Mouse (Mus musculus) midbrain, embryonic 13.5 days (tissue): Measurements from ENCODE around the gene Sec24a. TPM values are rescaled to one million over a fixed set of nuclear protein-coding genes. Genes with fewer than 3 reads are reported as not detected.
"Not testable (repeated sequence)": the region's sequence is repeated elsewhere in the genome, so short reads cannot be mapped to it uniquely, and the experiment has no call there.

Experiments used
- ATAC-seq: fragments of 200-750 bp; cut with Nextera tagmentation; 2 replicates; pipeline ENCODE4 v1.8.0; 2017; ENCODE audit warnings: mild to moderate bottlenecking, moderate TSS enrichment, moderate library complexity
- H3K27ac ChIP-seq: fragments of 300-500 bp; sonication (generic); 2 replicates; pipeline ENCODE4 v1.5.1; 2015; ENCODE audit warnings: inconsistent platforms, mild to moderate bottlenecking, moderate library complexity
- H3K27me3 ChIP-seq: fragments of 300-500 bp; sonication (generic); 2 replicates; pipeline ENCODE4 v1.6.1; 2015; ENCODE audit warnings: mild to moderate bottlenecking, inconsistent platforms
- H3K36me3 ChIP-seq: fragments of 300-500 bp; sonication (generic); 2 replicates; pipeline ENCODE4 v1.6.1; 2015; ENCODE audit warnings: mild to moderate bottlenecking, inconsistent platforms
- H3K4me1 ChIP-seq: fragments of 300-500 bp; sonication (generic); replicated peaks from 2 replicates; pipeline ENCODE4 v1.6.1; 2015; ENCODE audit warnings: inconsistent platforms
- H3K4me2 ChIP-seq: fragments of 300-500 bp; sonication (generic); replicated peaks from 2 replicates; pipeline ENCODE4 v1.6.1; 2015; ENCODE audit warnings: moderate library complexity, mild to moderate bottlenecking, inconsistent platforms
- H3K4me3 ChIP-seq: fragments of 300-500 bp; sonication (generic); replicated peaks from 2 replicates; pipeline ENCODE4 v1.5.1; 2015; ENCODE audit warnings: mild to moderate bottlenecking, inconsistent platforms
- H3K9ac ChIP-seq: fragments of 300-500 bp; sonication (generic); replicated peaks from 2 replicates; pipeline ENCODE4 v1.6.1; 2015; ENCODE audit warnings: mild to moderate bottlenecking, inconsistent platforms
- H3K9me3 ChIP-seq: fragments of 300-500 bp; sonication (generic); 2 replicates; pipeline ENCODE4 v1.6.1; 2016; ENCODE audit warnings: mild to moderate bottlenecking, inconsistent platforms
- WGBS: fragments of 180-500 bp; shearing (Covaris S2); methylation state at CpG from one replicate; pipeline ENCODE4 v1.1.7; 2015; 5-methylcytosine and 5-hydroxymethylcytosine counted together
- polyA plus RNA-seq: library from polyadenylated mRNA; unstranded; fragments of >200 nt; fragmentation: Nextera tagmentation; extraction: Ambion mirVana; gene quantifications from 2 replicates; pipeline ENCODE4 v1.2.1, GENCODE M21; 2015

The Sec24a gene
- polyA plus RNA-seq, 1 experiment from 2014 or later, result 13.8 TPM

DNA sequence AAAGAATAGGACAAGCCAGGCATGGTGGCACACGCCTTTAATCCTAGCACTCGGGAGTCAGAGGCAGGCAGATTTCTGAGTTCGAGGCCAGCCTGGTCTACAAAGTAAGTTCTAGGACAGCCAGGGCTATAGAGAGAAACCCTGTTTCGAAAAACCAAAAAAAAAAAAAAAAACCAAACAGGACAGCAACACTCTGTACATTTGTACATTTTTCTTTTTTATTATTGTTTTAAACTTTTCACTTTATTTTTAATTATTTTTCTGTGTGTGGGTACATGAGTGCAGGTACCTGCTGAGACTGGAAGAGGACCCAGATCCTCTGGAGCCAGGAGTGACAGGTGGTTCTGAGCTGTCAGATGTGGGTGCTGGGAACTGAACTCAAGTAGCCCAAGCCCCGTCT, 88.0 kb downstream of the Sec24a start:
- no peaks in the 10 kb centered on the region for H3K4me1 ChIP-seq
- ATAC-seq, result no peak
- H3K27ac ChIP-seq, result no peak overlapping the region
- no peaks in the 10 kb centered on the region for H3K9me3 ChIP-seq
- WGBS, result 84% methylated on average over 5 of the region's 5 CpGs
- H3K4me2 ChIP-seq, result no peak overlapping the region
- no peaks in the 10 kb centered on the region for H3K27me3 ChIP-seq
- no peaks in the 10 kb centered on the region for H3K36me3 ChIP-seq
- H3K4me3 ChIP-seq, result no peak overlapping the region
- H3K9ac ChIP-seq, result no peak overlapping the region

DNA sequence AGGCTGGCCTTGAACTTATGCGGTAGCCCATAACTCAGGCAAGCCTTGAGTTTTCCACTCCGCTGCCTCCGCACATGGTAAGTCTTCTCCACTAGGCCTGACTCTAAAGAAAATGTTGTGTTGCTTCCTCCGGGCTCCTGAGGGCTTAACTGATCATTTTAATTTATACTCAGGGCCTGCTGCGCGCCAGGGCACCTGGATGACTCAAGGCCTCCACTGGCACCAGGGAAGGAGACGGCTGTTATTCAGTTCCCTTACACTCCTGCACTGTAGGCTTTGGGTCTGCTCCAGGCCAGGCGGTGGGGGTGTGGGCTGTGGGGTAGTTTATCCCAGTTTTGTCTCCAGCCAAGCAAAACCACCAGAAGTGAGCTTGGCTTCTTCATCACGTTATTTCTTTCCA, 90.1 kb downstream of the Sec24a start:
- WGBS, result 84% methylated on average over 9 of the region's 9 CpGs
- no peak overlapping the region for H3K4me3 ChIP-seq
- H3K27me3 ChIP-seq, result no peaks in the 10 kb centered on the region
- H3K4me1 ChIP-seq, result no peaks in the 10 kb centered on the region
- H3K9me3 ChIP-seq, result no peaks in the 10 kb centered on the region
- no peak overlapping the region for H3K9ac ChIP-seq
- H3K27ac ChIP-seq, result no peak overlapping the region
- no peaks in the 10 kb centered on the region for H3K36me3 ChIP-seq
- no peak overlapping the region for H3K4me2 ChIP-seq
- no peak for ATAC-seq

DNA sequence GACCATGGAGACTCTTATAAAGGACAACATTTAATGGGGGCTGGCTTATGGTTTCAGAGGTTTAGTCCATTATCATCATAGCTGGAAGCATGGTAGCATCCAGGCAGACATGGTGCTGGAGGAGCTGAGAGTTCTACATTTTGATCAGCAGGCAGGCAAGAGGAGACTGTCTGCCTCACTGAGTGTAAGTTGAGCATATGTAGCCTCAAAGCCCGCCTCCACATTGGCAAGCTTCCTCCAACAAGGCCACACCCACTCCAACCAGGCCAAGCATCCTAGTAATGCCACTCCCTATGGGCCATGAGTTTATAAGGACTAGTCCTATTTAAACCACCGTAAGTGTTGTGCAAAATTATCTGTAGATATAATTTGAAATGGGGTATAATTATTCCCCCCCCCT, 92.1 kb downstream of the Sec24a start:
- Histone ChIP-seq H3K4me3 (no peak overlapping the region), H3K27me3 (no peaks in the 10 kb centered on the region), H3K9ac (no peak overlapping the region), H3K4me1 (no peaks in the 10 kb centered on the region), H3K4me2 (no peak overlapping the region), H3K27ac (no peak overlapping the region), H3K9me3 (no peaks in the 10 kb centered on the region), H3K36me3 (no peaks in the 10 kb centered on the region)
- WGBS, result 75% methylated on average over 2 of the region's 2 CpGs
- no peak for ATAC-seq

DNA sequence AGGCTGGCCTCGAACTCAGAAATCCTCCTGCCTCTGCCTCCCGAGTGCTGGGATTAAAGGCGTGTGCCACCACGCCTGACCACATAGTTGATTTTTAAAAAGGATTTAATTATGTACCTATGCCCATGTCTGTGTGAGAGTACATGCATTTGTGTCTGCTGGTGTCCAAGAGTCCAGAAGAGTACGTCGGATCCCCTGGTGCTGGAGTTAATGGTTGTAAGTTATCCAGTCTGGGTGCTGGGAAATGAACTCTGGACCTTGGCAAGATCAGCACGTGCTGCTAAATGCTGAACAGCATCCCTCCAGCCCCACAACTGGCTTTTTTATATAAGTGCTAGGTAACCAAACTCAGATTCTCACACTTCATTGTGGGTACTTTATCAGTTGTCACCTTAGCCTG, 92.6 kb downstream of the Sec24a start:
- ATAC-seq, result no peak
- Histone ChIP-seq H3K9ac (no peak overlapping the region), H3K4me2 (no peak overlapping the region), H3K36me3 (no peaks in the 10 kb centered on the region), H3K4me1 (no peaks in the 10 kb centered on the region), H3K27ac (no peak overlapping the region), H3K9me3 (no peaks in the 10 kb centered on the region), H3K27me3 (no peaks in the 10 kb centered on the region), H3K4me3 (no peak overlapping the region)
- 91% methylated on average over 7 of the region's 7 CpGs for WGBS

DNA sequence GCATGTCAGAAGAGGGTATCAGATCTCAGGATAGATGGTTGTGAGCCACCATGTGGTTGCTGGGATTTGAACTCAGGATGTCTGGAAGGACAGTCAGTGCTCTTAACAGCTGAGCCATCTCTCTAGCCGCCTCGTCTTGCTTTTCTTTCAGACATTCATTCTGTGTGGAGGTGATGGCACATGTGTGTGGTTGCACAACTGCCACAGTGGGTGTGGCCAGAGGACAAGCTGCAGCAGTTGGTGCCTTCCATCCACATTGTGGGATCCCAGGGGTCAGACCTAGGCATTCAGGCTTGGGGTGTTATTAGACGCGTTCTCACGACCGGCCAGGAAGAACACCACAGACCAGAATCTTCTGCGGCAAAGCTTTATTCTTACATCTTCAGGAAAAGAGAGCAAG, 98.7 kb downstream of the Sec24a start:
- not testable (repeated sequence) for H3K4me3 ChIP-seq, H3K9ac ChIP-seq, H3K9me3 ChIP-seq, ATAC-seq, H3K27me3 ChIP-seq, H3K4me2 ChIP-seq, H3K27ac ChIP-seq, H3K4me1 ChIP-seq, H3K36me3 ChIP-seq
- 94% methylated on average over 7 of the region's 7 CpGs for WGBS

DNA sequence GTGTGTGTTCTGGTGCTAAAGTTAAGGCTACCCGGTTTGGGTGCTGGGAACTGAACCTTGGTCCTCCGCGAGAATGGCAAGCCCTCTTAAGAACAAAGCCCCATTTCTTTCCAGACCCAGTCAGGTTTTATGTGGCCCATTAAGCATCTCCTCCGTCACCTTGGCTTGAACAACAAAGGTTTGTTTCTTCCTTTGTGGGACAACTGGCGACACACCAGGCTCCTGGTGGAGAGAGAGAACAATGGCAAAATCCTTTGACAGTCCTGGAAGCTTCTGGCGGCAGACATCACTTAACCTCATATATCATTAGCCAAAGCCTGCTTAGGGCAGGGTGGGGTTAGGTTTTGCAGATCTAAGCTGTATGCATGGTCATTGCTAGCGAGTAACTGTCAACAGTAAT, 100.8 kb downstream of the Sec24a start:
- H3K9ac ChIP-seq, result no peak overlapping the region
- no peak overlapping the region for H3K4me3 ChIP-seq
- no peaks in the 10 kb centered on the region for H3K9me3 ChIP-seq
- H3K27me3 ChIP-seq, result no peaks in the 10 kb centered on the region
- no peaks in the 10 kb centered on the region for H3K4me1 ChIP-seq
- WGBS, result 79% methylated on average over 7 of the region's 7 CpGs
- no peak overlapping the region for H3K27ac ChIP-seq
- no peaks in the 10 kb centered on the region for H3K36me3 ChIP-seq
- ATAC-seq, result no peak
- H3K4me2 ChIP-seq, result no peak overlapping the region

DNA sequence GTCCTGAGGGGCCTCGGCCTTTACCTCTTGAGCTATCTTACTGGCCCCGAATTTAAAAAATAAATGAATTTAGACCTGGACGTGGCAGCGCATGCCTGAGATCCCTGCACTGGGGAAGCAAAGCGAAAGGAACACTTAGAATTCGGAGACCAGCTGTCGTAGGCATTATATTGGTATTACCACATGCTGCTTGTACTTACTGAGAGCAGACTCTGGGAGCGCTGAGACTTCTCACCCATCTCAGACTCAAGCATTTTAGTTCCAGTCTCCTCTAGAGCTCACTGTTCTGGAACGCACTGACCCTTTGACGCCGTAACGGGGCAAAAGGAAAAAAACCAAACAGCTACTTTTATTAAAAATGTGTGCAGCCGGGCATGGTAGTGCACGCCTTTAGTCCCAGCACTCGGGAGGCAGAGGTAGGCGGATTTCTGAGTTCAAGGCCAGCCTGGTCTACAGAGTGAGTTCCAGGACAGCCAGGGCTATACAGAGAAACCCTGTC, 101.5 kb downstream of the Sec24a start:
- Histone ChIP-seq H3K27me3 (no peaks in the 10 kb centered on the region), H3K36me3 (no peaks in the 10 kb centered on the region), H3K9me3 (no peaks in the 10 kb centered on the region), H3K4me3 (no peak overlapping the region), H3K9ac (no peak overlapping the region), H3K4me2 (no peak overlapping the region), H3K27ac (no peak overlapping the region), H3K4me1 (no peaks in the 10 kb centered on the region)
- 73% methylated on average over 16 of the region's 16 CpGs for WGBS
- no peak for ATAC-seq

DNA sequence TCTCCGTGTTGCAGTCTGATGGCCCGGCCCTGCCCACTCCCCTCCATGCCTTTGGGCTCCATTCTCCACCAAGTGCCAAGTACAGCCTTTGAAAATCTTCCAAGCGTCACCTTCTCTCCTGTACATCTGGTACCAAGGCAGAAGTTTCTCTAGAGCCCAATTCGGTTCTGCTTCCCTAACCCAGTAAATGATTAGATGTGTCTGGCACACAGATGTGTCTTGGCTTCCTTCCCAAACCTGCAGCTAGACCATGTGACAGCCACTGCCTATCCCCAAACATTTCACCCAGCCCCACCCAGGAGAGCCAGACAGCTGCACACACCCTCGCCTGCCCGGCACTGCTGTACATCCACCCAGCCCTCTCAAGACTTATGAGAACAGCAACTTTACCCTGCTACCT, 104.7 kb downstream of the Sec24a start:
- Histone ChIP-seq H3K9ac (no peak overlapping the region), H3K27me3 (no peaks in the 10 kb centered on the region), H3K9me3 (no peaks in the 10 kb centered on the region), H3K4me1 (no peaks in the 10 kb centered on the region), H3K4me2 (no peak overlapping the region), H3K4me3 (no peak overlapping the region), H3K36me3 (no peaks in the 10 kb centered on the region), H3K27ac (no peak overlapping the region)
- 82% methylated on average over 6 of the region's 6 CpGs for WGBS
- no peak for ATAC-seq

DNA sequence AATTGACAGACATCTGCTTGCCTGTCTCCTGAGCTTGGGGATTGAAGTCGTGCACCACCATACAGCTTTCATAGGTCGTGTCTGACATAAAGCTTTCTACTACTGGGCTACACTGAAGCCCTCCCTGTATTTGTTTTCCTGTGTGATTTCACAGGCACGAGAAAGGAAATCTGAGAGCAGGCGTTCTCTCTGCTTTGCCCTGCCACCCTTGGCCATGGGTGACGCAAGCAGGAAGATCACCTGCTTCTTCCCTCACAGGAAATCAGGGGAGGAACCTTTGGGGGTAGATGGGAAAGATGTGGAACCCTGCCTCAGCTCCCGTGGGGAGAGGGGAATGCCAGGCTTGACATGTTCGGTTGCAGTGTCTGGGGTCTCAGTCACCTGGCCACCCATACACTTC, 105.1 kb downstream of the Sec24a start:
- H3K4me2 ChIP-seq, result no peak overlapping the region
- H3K9me3 ChIP-seq, result no peaks in the 10 kb centered on the region
- H3K27ac ChIP-seq, result peak overlapping the region; percentile 9; the same call in 1 of the 2 replicates
- no peak for ATAC-seq
- no peak overlapping the region for H3K9ac ChIP-seq
- no peaks in the 10 kb centered on the region for H3K4me1 ChIP-seq
- H3K27me3 ChIP-seq, result no peaks in the 10 kb centered on the region
- H3K36me3 ChIP-seq, result no peaks in the 10 kb centered on the region
- no peak overlapping the region for H3K4me3 ChIP-seq
- WGBS, result 74% methylated on average over 7 of the region's 7 CpGs

DNA sequence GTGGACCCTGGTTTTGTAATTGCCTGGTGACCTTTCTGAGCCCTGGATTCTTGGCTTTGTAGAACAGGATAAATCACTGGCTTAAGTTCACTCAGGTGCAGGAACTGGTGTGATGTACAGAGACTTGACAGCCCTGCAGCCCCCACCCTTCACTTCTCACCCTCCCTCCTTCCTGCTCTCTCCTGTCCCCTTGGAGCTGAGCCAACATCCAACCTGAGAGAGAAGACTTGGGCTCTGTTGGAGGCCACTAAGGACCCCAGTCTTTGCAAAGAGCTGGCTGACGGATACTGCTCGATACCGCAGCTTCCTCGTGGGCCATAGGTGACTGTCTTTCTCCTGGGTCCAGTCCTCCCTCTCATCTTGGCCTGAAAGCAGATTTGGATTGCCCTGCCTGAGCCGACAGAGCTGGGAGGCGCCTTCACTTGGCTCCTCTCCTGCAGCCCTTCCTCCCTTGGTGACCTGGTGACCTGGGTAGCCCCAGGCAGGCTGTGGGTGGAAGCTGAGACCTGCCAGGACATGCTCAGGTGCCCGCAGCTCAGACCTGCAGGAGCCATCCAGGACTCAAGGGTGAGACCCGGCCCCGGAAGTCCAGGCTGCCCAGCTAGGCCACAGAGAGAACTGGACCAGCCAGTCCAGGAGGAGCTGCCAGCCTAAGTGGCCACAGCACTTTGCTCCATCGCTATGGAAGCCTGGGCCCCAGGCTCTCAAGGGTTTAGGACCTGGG, 106.5 kb downstream of the Sec24a start:
- H3K4me1 ChIP-seq, result no peaks in the 10 kb centered on the region
- H3K4me3 ChIP-seq, result no peak overlapping the region
- 85% methylated on average over 10 of the region's 10 CpGs for WGBS
- H3K27me3 ChIP-seq, result no peaks in the 10 kb centered on the region; the same call in 1 of the 2 replicates
- no peak overlapping the region for H3K9ac ChIP-seq
- H3K9me3 ChIP-seq, result no peaks in the 10 kb centered on the region
- H3K36me3 ChIP-seq, result no peaks in the 10 kb centered on the region
- H3K27ac ChIP-seq, result no peak overlapping the region
- H3K4me2 ChIP-seq, result no peak overlapping the region
- no peak for ATAC-seq

DNA sequence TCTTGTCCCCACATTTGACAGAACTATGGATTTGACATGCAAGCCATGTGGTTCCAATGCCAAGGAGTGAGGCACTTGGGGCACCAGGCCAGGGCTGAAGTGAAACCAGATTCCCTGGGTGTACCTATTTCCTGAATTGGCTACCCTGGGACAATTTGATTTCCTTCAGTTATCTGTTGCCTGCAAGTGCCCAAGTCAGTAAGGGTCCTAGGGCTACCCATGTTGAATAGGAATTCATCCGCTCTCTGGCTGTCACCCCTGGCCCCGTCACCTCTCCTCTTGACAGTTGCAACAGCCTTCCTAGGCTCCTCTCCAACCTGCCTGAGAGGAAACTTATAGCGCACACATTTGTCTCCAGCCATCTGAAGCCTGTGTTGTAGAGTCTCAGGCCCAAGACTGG, 108.5 kb downstream of the Sec24a start:
- Histone ChIP-seq H3K4me1 (peaks cover 13% of the 10 kb centered on the region), H3K4me3 (no peak overlapping the region), H3K27ac (no peak overlapping the region), H3K36me3 (no peaks in the 10 kb centered on the region), H3K27me3 (peaks cover 13% of the 10 kb centered on the region), H3K4me2 (no peak overlapping the region), H3K9me3 (no peaks in the 10 kb centered on the region), H3K9ac (no peak overlapping the region)
- WGBS, result 87% methylated on average over 3 of the region's 3 CpGs
- no peak for ATAC-seq

DNA sequence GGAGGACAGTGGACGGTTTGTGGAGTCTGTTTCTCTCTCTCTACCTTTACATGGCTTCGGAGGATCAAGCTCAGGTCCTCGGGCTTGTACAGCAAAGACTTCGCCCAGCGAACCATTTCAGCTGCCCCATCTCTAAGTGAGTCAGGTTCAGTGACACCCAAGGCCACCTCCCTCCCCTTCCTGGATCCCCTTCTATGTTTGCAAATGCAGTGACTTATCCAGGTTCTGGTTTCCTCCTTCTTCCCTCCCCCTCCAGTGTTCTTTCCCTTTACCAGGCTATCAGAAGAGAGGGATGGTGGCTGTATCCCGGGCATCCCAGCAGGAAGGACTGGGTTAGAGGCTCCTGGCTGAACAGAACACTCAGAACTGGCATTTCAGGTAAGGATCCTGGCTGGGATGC, 109.7 kb downstream of the Sec24a start:
- H3K27me3 ChIP-seq, result peaks cover 24% of the 10 kb centered on the region
- no peak overlapping the region for H3K9ac ChIP-seq
- ATAC-seq, result no peak
- peaks cover 24% of the 10 kb centered on the region for H3K4me1 ChIP-seq
- no peaks in the 10 kb centered on the region for H3K36me3 ChIP-seq
- no peak overlapping the region for H3K4me2 ChIP-seq
- H3K9me3 ChIP-seq, result no peaks in the 10 kb centered on the region
- 86% methylated on average over 6 of the region's 6 CpGs for WGBS
- H3K27ac ChIP-seq, result no peak overlapping the region
- H3K4me3 ChIP-seq, result no peak overlapping the region

DNA sequence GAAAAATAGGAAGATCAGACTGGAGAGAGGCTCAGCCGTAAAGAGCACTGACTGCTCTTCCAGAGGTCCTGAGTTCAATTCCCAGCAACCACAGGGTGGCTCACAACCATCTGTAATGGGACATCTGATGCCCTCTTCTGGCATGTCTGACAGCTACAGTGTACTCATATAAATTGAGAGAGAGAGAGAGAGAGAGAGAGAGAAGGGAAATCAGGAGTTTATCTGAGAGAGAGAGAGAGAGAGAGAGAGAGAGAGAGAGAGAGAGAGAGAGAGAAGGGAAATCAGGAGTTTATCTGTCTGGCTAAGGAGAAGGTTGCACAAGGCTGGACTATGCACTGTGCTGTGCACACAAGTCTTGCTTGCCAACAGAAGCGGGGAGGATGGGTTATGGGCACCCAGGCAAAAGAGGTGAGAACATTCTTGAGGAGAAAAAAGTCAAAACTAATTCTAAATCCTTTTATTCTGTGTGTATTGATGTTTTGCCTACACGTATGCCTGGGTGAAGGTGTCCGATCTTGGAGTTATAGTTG, 110.5 kb downstream of the Sec24a start:
- 94% methylated on average over 4 of the region's 4 CpGs for WGBS
- Histone ChIP-seq H3K27me3 (peaks cover 24% of the 10 kb centered on the region), H3K4me2 (no peak overlapping the region), H3K27ac (no peak overlapping the region), H3K9ac (no peak overlapping the region), H3K9me3 (no peaks in the 10 kb centered on the region), H3K4me3 (no peak overlapping the region), H3K36me3 (no peaks in the 10 kb centered on the region), H3K4me1 (peaks cover 31% of the 10 kb centered on the region)
- no peak for ATAC-seq
